Mouse (Mus musculus) megakaryocyte, embryonic 14.5 days (primary cell): ENCODE data around the gene Ftsj3.

ENCODE experiments used
- FLI1 ChIP-seq: IDR thresholded peaks from 2 replicates; pipeline ENCODE4 v1.6.1; 2012; ENCODE audit warnings: low read length, inconsistent platforms, mixed read lengths
- GATA1 ChIP-seq: IDR thresholded peaks from 3 replicates; pipeline ENCODE4 v1.6.1; 2012; ENCODE audit warnings: mixed read lengths, low read length, inconsistent platforms, borderline replicate concordance

GRCm38 (mm10) chr11:106220603-106221002, 35.3 kb downstream of the Ftsj3 start:
- TF ChIP-seq GATA1 (no peak), FLI1 (no peak)
